Mouse (Mus musculus) CH12.LX (cell line): ENCODE results near the gene 4932415D10Rik. TPM values are rescaled to one million over a fixed set of nuclear protein-coding genes. Genes with fewer than 3 reads are reported as not detected.

Source experiments
- polyA plus RNA-seq: library from polyadenylated mRNA; unstranded; fragments of >175 nt; gene quantifications from 2 replicates; pipeline ENCODE4 v1.2.1, GENCODE M21; 2012; ENCODE audit warnings: low read depth; ENCODE audit not compliant: insufficient read length
- total RNA-seq, 2 experiments: library from RNA; depleted of rRNA; stranded (reverse); fragments of 300-350 nt in 1 of 2; fragments of >200 nt in 1 of 2; gene quantifications; 2 replicates each; pipeline ENCODE4 v1.2.3; 2012 to 2014

The 4932415D10Rik gene
- total and polyA plus RNA-seq, 3 experiments, result under 0.01 TPM; not detected in 2

Other genes with a start within 250 kb of the 4932415D10Rik start
- gene BC024063, start 233.2 kb downstream of the 4932415D10Rik start, total RNA-seq (2012; rRNA removed), result 2.8 and 4.1 TPM in 2 replicates
- 9.0 and 9.6 TPM in 2 replicates for gene BC024063, start 233.2 kb downstream of the 4932415D10Rik start, total RNA-seq (2014; rRNA removed)
- gene BC024063, start 233.2 kb downstream of the 4932415D10Rik start, polyA plus RNA-seq, result 2.6 and 3.3 TPM in 2 replicates
- gene AU041133, start 188.6 kb downstream of the 4932415D10Rik start, total RNA-seq (2012; rRNA removed), result 2.6 and 2.8 TPM in 2 replicates
- 4.7 and 5.0 TPM in 2 replicates for gene AU041133, start 188.6 kb downstream of the 4932415D10Rik start, total RNA-seq (2014; rRNA removed)
- gene AU041133, start 188.6 kb downstream of the 4932415D10Rik start, polyA plus RNA-seq, result 1.3 and 1.7 TPM in 2 replicates
- 5.6 and 7.1 TPM in 2 replicates for gene Zfp938, start 75.3 kb downstream of the 4932415D10Rik start, total RNA-seq (2012; rRNA removed)
- 18.6 and 22.9 TPM in 2 replicates for gene Zfp938, start 75.3 kb downstream of the 4932415D10Rik start, total RNA-seq (2014; rRNA removed)
- gene Zfp938, start 75.3 kb downstream of the 4932415D10Rik start, polyA plus RNA-seq, result 8.3 and 9.0 TPM in 2 replicates
- gene Gm4924, start 37.7 kb upstream of the 4932415D10Rik start, total RNA-seq (2012; rRNA removed), result 7.6 and 9.2 TPM in 2 replicates
- gene Gm4924, start 37.7 kb upstream of the 4932415D10Rik start, total RNA-seq (2014; rRNA removed), result 10.8 and 15.3 TPM in 2 replicates
- gene Gm4924, start 37.7 kb upstream of the 4932415D10Rik start, polyA plus RNA-seq, result 4.9 and 5.7 TPM in 2 replicates
- not detected in 2 replicates for gene Gm1553, start 176.0 kb upstream of the 4932415D10Rik start, total RNA-seq (2012; rRNA removed)
- not detected in 2 replicates for gene Gm1553, start 176.0 kb upstream of the 4932415D10Rik start, total RNA-seq (2014; rRNA removed)
- gene Gm1553, start 176.0 kb upstream of the 4932415D10Rik start, polyA plus RNA-seq, result not detected in 2 replicates